Comparison of ENCODE assay signal across 8 mouse cellular contexts in the genomic region with DNA sequence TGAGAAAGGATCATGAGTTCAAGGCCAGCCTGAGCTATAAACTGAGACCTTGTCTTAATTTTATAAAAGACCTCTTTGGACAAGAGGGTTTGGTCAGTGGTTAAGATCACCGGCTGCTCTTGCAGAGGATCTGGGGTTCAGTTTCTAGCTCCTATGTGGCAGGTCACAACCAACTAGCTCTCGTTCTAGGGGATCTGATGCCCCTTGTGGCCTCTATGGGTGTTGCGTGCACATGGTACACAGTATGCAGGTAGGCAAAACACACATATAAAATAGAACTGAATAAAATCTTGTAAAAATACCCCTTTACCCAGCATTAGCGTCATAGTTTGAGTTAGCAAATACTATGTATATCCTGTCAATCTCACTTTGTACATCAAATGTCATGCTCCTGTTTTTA. TPM values are rescaled to one million over a fixed set of nuclear protein-coding genes. Genes with fewer than 3 reads are reported as not detected.
A peak's percentile ranks its signal among the peaks of the same experiment; 100 is the strongest.
DNase-seq lines count a peak whose midpoint lies in the region; ATAC-seq and TF ChIP-seq lines count a peak whose summit lies in the region.

No protein-coding gene starts in this region.

- no peak overlapping the region for H3K4me3 ChIP-seq in kidney, adult 2 months (ENCODE audit: insufficient read depth, low read depth, low read length)
- H3K4me3 ChIP-seq in ES-Bruce4 (ENCODE audit: low read depth, low read length), result no peak overlapping the region
- H3K4me3 ChIP-seq in embryonic facial prominence, embryonic 11.5 days (ENCODE audit: low read depth, low read length), result no peak overlapping the region

- H3K9ac ChIP-seq in ES-Bruce4 (ENCODE audit: low read depth, poor library complexity, severe bottlenecking), result no peak overlapping the region
- H3K9ac ChIP-seq in embryonic facial prominence, embryonic 11.5 days (replicated peaks; ENCODE audit: low read length), result no peak overlapping the region

- DNase-seq in kidney, adult 2 months, result no peak
- DNase-seq in kidney, adult 18-20 months, result no peak
- DNase-seq in embryonic facial prominence, embryonic 11.5 days (ENCODE audit: low spot score), result peak; percentile 64
- DNase-seq in lung, postnatal 36 days, result peak; percentile 33
- DNase-seq in gastrocnemius, postnatal 14 days, result no peak
- DNase-seq in urinary bladder, postnatal 14 days (ENCODE audit: low spot score), result no peak
- DNase-seq in layer of hippocampus, adult 9-11 months, result no peak

- no peak for TF ChIP-seq POLR2A in kidney, adult 2 months (IDR thresholded peaks at IDR 0.05; ENCODE audit: low read depth, low read length)
- no peak for TF ChIP-seq POLR2A in ES-Bruce4 (IDR thresholded peaks at IDR 0.05; ENCODE audit: insufficient read depth, low read length)

- H3K4me1 ChIP-seq in kidney, adult 2 months (ENCODE audit: control insufficient read depth, insufficient read depth, low read length), result no peaks in the 10 kb centered on the region
- peaks cover 2% of the 10 kb centered on the region for H3K4me1 ChIP-seq in ES-Bruce4 (ENCODE audit: control insufficient read depth, insufficient read depth, low read length)
- peaks cover 9% of the 10 kb centered on the region for H3K4me1 ChIP-seq in embryonic facial prominence, embryonic 11.5 days (ENCODE audit: control insufficient read depth, insufficient read depth, low read length)

- H3K27ac ChIP-seq in kidney, adult 2 months (ENCODE audit: insufficient read depth, low read depth, low read length), result no peak overlapping the region
- no peak overlapping the region for H3K27ac ChIP-seq in ES-Bruce4 (ENCODE audit: insufficient read depth, low read length)
- H3K27ac ChIP-seq in embryonic facial prominence, embryonic 11.5 days (replicated peaks; ENCODE audit: low read depth, low read length), result peak overlapping the region; percentile 36; the same call in 1 of the 2 replicates

- H3K4me2 ChIP-seq in embryonic facial prominence, embryonic 11.5 days (ENCODE audit: low read depth, low read length), result no peak overlapping the region

- 81% methylated on average over 4 of the region's 4 CpGs for WGBS in kidney, adult 2 months
- 70% methylated on average over 4 of the region's 4 CpGs for WGBS in embryonic facial prominence, embryonic 11.5 days

- intact Hi-C loops in gastrocnemius, postnatal 14 days (cut with DNase I; ENCODE audit: low total_unique reads), result no loop called here

- no peaks in the 10 kb centered on the region for H3K9me3 ChIP-seq in ES-Bruce4 (replicated peaks; ENCODE audit: control insufficient read depth, insufficient read depth, low read length, poor library complexity, severe bottlenecking)
- H3K9me3 ChIP-seq in embryonic facial prominence, embryonic 11.5 days (replicated peaks; ENCODE audit: control insufficient read depth, low read length), result no peaks in the 10 kb centered on the region

- H3K27me3 ChIP-seq in kidney, adult 2 months (replicated peaks; ENCODE audit: control insufficient read depth, insufficient read depth, low read length), result no peaks in the 10 kb centered on the region
- no peaks in the 10 kb centered on the region for H3K27me3 ChIP-seq in ES-Bruce4 (ENCODE audit: control insufficient read depth, insufficient read depth, low read length, poor library complexity, severe bottlenecking)
- no peaks in the 10 kb centered on the region for H3K27me3 ChIP-seq in embryonic facial prominence, embryonic 11.5 days (ENCODE audit: control insufficient read depth, insufficient read depth, low read length)

- ATAC-seq in embryonic facial prominence, embryonic 11.5 days (replicated peaks; ENCODE audit: insufficient number of reproducible peaks, low FRiP score, low TSS enrichment, low read depth), result no peak

- peak; percentile 48 for TF ChIP-seq CTCF in kidney, adult 2 months (conservative IDR thresholded peaks at IDR 0.05; ENCODE audit: insufficient read depth, insufficient read length, low read depth, low read length)
- TF ChIP-seq CTCF in ES-Bruce4 (IDR thresholded peaks at IDR 0.05; ENCODE audit: low read depth, low read length), result peak; percentile 45

- H3K36me3 ChIP-seq in kidney, adult 2 months (ENCODE audit: control insufficient read depth, insufficient read depth, low read length), result no peaks in the 10 kb centered on the region
- no peaks in the 10 kb centered on the region for H3K36me3 ChIP-seq in ES-Bruce4 (ENCODE audit: control insufficient read depth, insufficient read depth, low read length, poor library complexity, severe bottlenecking)
- H3K36me3 ChIP-seq in embryonic facial prominence, embryonic 11.5 days (replicated peaks; ENCODE audit: control insufficient read depth, insufficient read depth, low read depth, low read length), result no peaks in the 10 kb centered on the region

- no peak for TF ChIP-seq EP300 in ES-Bruce4 (IDR thresholded peaks at IDR 0.05; ENCODE audit: insufficient read depth, low read depth, low read length)

RNA-seq across cellular contexts. Expression of gene Hhat, which starts 19.4 kb away (rescaled TPM):
- 4.9 and 7.0 TPM in 2 replicates for polyA plus RNA-seq in kidney, adult 2 months (2012; rRNA removed)
- 2.2 and 3.1 TPM in 2 replicates for polyA plus RNA-seq in ES-Bruce4 (2011; ENCODE audit: insufficient read depth, insufficient read length, low read depth, missing spikeins)
- 9.1 and 11.7 TPM in 2 replicates for polyA plus RNA-seq in embryonic facial prominence, embryonic 11.5 days (2014; fragmentation: Nextera tagmentation; extraction: Ambion mirVana)
- 1 to 10 TPM; 1.4 to 2.0 TPM for total RNA-seq in gastrocnemius, postnatal 14 days (2021)

Comparison
In these comparisons a context has a peak if more than half of its experiments do, and no peak if none do; other contexts are left out.
1. DNase-seq: peak in embryonic facial prominence, embryonic 11.5 days (single experiment) and lung, postnatal 36 days (single experiment); none in kidney, adult 2 months (single experiment), kidney, adult 18-20 months (single experiment), gastrocnemius, postnatal 14 days (single experiment), urinary bladder, postnatal 14 days (single experiment) and layer of hippocampus, adult 9-11 months (single experiment).